Mouse (Mus musculus) retina, adult 2 months (tissue): ENCODE measurements around the gene Lsamp.
A peak's percentile ranks its signal among the peaks of the same experiment; 100 is the strongest.

Experiments used
- DNase-seq: peaks from one replicate; pipeline ENCODE4 v3.0.0-alpha.2; 2012; ENCODE audit warnings: low read depth, low spot score

The Lsamp gene

DNA sequence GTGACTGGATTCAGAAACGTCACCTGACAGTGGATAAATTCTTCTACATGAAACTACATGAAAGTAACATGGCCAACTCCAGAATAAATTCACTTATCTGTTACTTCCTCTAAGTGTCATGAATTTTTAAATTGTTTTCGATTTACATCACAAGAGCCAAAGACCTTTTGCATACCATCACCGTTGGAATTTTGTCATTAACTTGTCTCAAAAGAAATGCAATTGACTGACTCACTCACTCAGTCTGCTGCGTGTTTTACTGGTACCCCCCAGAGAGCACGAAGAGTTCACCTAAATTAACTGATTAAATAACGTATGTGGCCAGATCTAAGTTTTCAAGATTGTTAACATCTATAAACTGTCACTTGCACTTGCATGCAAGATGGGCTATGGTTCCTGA is 672.7 kb downstream of the Lsamp start:
- no peak for DNase-seq

DNA sequence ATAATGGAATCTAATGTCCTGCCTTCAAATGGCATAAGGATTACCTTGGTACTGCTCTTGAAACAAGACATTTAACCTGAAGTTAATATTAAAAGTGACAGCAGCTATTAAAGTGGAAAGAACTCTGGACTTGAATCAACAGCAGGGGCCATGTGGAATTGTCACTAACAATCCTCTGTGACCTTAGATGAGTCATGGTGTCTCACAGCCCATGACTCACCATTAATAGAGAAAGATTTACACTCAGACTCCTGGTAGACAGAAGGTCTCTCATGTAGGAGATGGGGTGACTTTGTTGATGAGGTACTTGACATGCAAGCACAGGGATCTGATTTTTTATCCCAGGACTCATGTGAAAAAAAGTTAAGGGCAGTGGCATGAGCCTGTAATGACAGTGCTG is 701.4 kb downstream of the Lsamp start:
- DNase-seq, result no peak

GRCm38 (mm10) chr16:40692292-40692691 is 708.1 kb downstream of the Lsamp start:
- DNase-seq, result no peak

GRCm38 (mm10) chr16:40697253-40697652 is 713.1 kb downstream of the Lsamp start:
- DNase-seq, result no peak

GRCm38 (mm10) chr16:40708558-40708957 is 724.4 kb downstream of the Lsamp start:
- no peak for DNase-seq

GRCm38 (mm10) chr16:40709574-40709973 is 725.4 kb downstream of the Lsamp start:
- no peak for DNase-seq

DNA sequence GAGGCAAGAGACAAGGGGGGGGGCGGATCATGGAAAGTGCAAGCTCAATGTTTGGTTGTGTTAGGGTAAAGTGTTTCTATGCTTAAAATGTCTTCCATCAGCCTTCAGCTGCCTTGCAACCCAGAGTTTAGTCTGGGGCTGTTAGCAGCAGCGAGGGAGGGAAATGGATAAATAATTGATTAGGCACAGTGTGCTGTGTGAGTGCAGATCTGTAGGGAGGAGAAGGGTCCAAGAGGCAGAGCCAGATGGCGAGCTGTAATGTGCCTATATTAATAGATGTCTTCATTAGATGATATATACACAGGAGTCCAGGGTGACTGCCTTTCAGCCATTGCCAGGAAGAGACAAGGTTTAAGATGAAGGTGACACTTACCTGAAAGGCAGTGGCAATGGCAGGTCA is 725.9 kb downstream of the Lsamp start:
- no peak for DNase-seq

GRCm38 (mm10) chr16:40710491-40710890 is 726.3 kb downstream of the Lsamp start:
- DNase-seq, result no peak

DNA sequence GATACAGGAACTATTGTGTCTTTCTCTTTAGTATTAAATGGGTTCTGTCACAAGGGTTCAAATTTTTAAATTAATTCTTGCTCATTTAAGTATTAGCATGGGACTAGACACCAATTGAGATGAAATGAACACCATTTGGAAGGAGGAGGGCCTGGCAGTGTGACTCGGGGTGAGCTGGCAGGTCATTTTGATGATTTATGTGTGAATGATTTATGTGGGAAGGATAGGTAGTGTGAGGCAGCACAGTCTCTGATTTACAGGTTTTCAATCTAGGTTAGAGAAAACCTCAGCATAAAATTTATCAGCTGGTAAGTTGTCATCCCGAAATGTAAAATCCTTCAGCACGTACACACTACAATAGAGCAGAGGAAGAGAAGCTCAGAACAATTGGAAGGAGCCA is 729.6 kb downstream of the Lsamp start:
- no peak for DNase-seq

GRCm38 (mm10) chr16:40739015-40739414 is 754.9 kb downstream of the Lsamp start:
- DNase-seq, result peak; percentile 39

- no peak for DNase-seq
These were observed 755.6 kb downstream of the Lsamp start for GRCm38 (mm10) chr16:40739771-40740170.

- DNase-seq, result no peak
These were observed 756.1 kb downstream of the Lsamp start for GRCm38 (mm10) chr16:40740273-40740672.

DNA sequence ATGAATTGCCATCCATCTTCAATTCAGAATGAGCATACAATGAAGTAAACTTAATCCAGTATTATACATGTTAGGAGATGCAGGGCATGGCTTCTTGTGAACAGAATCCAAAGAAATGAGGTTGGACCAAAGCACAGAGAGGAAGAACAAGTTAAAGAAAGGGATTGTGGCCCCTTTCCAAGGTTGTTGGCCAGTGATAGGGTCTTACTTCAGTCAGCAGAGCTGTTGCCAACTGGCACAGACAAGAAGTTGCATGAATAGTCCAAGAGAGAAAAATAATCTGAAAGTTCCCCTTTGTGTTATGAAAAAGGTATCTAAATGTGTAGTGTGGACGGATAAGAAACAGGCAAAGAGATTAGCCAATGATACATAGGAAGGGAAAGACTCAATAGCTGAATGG is 843.0 kb downstream of the Lsamp start:
- DNase-seq, result no peak

DNA sequence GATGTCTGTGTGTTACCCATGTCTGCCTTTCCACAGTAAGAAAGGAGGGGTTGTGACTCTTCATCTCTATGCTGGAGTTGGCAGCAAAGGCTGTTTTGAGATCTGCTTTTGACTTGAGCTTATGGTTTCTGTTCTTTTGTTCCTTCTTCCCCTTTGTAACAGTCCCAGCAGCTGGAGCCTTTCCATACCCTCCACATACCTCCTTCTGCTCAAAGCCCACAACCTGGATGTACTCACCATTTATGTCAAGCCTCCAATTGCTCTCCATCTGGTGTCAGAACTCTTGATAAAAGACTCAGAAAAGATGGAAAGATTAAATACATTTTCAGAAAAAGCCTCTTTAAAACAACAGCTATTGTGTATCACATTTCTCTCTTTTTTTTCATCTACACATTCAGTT is 847.4 kb downstream of the Lsamp start:
- DNase-seq, result no peak

GRCm38 (mm10) chr16:40841765-40842164 is 857.6 kb downstream of the Lsamp start:
- DNase-seq, result no peak

DNA sequence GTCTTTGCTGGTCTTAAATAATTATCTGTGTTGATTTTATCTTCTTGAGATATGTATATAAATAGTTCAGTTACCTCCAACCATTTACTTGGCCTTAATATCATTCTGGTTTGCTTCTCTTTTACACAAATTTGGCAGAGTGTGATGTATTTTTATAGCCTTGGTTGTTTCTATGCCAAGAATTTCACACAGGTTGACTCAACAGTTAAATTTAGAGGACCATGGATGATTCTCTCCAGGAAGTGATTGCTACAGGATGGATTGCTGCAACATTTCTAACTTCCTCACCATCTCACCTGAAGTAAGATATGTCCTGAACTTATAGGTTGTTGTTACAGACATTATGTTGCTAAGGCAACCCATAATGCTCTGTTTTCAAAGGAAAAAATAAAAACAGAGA is 882.6 kb downstream of the Lsamp start:
- no peak for DNase-seq

GRCm38 (mm10) chr16:40878301-40878700 is 894.1 kb downstream of the Lsamp start:
- DNase-seq, result peak; percentile 20

DNA sequence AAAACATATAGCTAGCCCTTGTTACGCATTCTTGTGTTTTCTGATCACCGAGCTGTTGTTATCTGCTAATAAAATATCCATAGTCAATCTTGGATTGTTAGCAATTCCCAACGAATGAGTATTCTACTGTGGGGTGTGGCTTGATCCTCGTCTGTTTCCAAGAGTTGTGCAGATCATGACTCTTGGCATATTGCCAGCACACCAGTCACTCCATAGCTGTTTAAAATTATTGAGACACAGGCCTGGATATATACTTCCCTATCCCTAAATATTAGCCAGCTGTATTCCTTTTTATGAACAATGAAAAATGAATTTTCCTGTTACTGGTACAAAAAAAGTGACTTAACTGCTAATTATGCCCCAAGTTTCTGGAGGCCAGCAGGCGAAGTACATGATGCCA is 897.8 kb downstream of the Lsamp start:
- no peak for DNase-seq

DNA sequence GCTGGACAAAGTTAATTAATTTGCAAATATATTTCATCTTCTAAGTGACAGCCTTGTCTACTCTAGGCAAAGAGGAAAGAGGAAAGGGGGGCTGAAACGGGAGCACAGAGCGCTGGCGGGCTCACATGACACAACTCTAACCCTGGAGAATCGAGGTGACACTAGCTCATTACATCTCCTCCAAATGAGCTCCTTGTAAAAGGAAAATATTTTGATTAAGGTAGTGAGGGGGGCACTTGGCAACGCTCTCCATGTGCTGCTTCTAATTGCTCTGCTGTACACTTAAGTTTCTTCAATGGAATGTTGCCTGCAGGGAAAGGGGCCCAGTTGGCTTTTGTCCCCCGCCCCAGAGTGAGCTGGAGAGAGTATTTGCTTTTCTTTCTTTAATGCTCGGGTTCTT is 907.2 kb downstream of the Lsamp start:
- DNase-seq, result peak; percentile 1

GRCm38 (mm10) chr16:40897768-40898327 is 913.7 kb downstream of the Lsamp start:
- no peak for DNase-seq

- DNase-seq, result no peak
These were observed 923.7 kb downstream of the Lsamp start for GRCm38 (mm10) chr16:40907892-40908291.

- no peak for DNase-seq
These were observed 930.0 kb downstream of the Lsamp start for GRCm38 (mm10) chr16:40914141-40914540.

DNA sequence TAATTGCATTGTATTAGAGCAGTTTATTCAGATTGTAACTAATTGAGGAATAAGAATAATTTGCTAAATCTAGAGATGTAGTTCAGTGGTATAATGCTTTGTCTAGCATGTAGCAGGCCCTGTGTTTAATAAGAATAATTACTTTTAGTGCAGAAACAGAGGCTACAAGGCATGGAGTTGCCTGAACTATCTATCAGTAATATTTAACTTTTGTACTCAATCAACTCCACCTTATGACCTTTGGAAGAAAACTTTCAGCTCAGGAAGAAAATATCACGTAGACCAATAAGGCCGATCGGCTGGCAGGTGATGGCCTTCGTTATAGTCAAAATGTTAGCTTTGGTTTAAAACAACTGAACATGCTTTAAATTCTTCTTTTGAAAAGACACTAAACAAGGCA is 946.4 kb downstream of the Lsamp start:
- DNase-seq, result no peak

GRCm38 (mm10) chr16:40942266-40942665 is 958.1 kb downstream of the Lsamp start:
- DNase-seq, result no peak
